Mouse (Mus musculus) mammary gland, adult 2 months (tissue): ENCODE measurements around the gene Apol9a. TPM values are rescaled to one million over a fixed set of nuclear protein-coding genes. Genes with fewer than 3 reads are reported as not detected.

Experiments used
- polyA plus RNA-seq: library from polyadenylated mRNA; depleted of rRNA; stranded (reverse); fragments of >200 nt; gene quantifications from 2 replicates; pipeline ENCODE4 v1.2.3, GENCODE M21; 2012; ENCODE audit warnings: low replicate concordance; rRNA removed

Gene Apol9a
- polyA plus RNA-seq, result 1.7 and 2.0 TPM in 2 replicates

DNA sequence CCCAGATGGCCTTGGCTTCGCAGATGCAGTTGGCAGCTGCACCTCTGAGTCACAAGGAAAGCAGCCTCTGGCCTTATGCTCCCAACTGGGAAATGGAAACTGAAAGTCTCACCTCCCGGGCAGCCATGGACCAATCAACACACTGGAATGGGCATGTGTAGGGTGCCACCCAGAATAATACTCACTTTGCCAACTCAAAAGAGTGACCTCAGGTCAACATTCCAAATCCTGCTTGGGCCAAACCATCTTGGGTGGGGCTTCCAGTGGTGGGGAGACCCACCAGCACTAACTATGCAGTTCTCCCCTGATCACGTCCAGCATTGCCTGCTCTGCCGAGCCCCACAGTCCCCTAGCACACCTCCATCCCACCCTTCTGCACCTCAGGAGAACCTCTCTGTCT, at the start of gene Apol9a:
TSS of gene Apol9a (minus strand) at position 101 of the 400 bp plus-strand sequence.

DNA sequence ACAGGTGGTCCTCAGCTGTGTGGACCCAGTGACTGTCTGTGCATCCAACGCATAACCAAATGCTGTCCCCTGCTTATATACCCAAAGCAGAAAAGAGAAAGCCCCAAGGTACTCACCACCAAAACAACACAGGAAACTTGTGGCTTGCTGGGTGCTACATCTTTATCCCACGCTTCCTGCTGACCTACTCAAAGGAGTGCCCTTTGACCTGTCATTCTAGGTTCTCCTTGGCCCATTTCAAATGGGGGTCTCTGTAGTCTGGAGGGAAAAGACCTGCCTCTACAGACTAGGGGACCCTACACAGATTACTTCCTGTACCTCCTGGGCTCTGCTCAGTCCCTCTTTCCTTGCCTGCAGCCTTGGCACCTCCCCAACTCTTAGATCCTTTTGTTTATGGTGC, 36.5 kb upstream of the Apol9a start, which contains the start of gene Apol7b:
TSS of gene Apol7b (minus strand) at position 101 of the 400 bp plus-strand sequence.

DNA sequence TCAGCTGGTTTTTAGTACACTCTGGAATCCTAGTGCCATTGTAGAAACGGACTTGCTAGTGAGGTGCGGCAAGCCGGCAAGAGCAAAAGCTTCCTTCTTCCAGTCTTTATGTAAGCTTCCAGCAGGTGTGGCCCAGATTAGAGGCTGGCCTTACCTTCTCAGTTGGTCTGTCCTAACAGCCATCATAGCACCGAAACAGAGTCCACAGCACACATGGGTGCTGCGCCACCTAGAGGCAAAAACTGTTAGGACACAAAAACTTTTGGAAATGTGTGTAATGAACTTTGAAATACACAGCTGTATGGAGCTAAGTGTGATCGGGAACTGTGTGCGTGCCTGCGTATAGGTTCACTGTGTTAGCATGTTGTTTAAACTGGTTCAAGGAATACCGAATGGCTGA, 11.9 kb downstream of the Apol9a start, which contains the start of gene Apol7a:
TSS of gene Apol7a (minus strand) at position 84 of the 400 bp plus-strand sequence.

Other genes with a start within 250 kb of the Apol9a start
- gene Rbfox2, start 104.1 kb downstream of the Apol9a start, polyA plus RNA-seq, result 62.5 and 69.0 TPM in 2 replicates
- 0.26 and 0.43 TPM in 2 replicates for gene Apol7a, start 12.0 kb downstream of the Apol9a start, polyA plus RNA-seq
- gene Apol7b, start 36.4 kb upstream of the Apol9a start, polyA plus RNA-seq, result 0.06 and 0.11 TPM in 2 replicates
- not detected in 2 replicates for gene Apol10a, start 65.9 kb upstream of the Apol9a start, polyA plus RNA-seq
- gene Apol11a, start 97.1 kb upstream of the Apol9a start, polyA plus RNA-seq, result 0.16 TPM in 1 of 2 replicates, not detected in the other
- 32.3 and 32.6 TPM in 2 replicates for gene Apol7c, start 122.2 kb upstream of the Apol9a start, polyA plus RNA-seq
- gene 1700025B11Rik, start 150.8 kb upstream of the Apol9a start, polyA plus RNA-seq, result not detected in 2 replicates
- gene Apol10b, start 185.0 kb upstream of the Apol9a start, polyA plus RNA-seq, result 0.61 and 1.6 TPM in 2 replicates
- not detected in 2 replicates for gene Gm36245, start 188.1 kb upstream of the Apol9a start, polyA plus RNA-seq
- gene Apol11b, start 232.2 kb upstream of the Apol9a start, polyA plus RNA-seq, result 0.32 and 0.37 TPM in 2 replicates